Mouse (Mus musculus) adrenal gland, postnatal 25 days (tissue): ENCODE measurements around the gene Pemt. TPM values are rescaled to one million over a fixed set of nuclear protein-coding genes. Genes with fewer than 3 reads are reported as not detected.
A peak's percentile ranks its signal among the peaks of the same experiment; 100 is the strongest.
"Not testable (repeated sequence)": the region's sequence is repeated elsewhere in the genome, so short reads cannot be mapped to it uniquely, and the experiment has no call there.

Source experiments
- DNase-seq: peaks from one replicate; pipeline ENCODE4 v3.0.0; 2021; ENCODE audit warnings: mixed read lengths
- total RNA-seq: library from RNA; stranded (reverse); gene quantifications from 2 replicates; pipeline ENCODE4 v1.2.3, GENCODE M21; 2021

Pemt gene
- total RNA-seq, 1 experiment from 2014 or later: 5.1 TPM

GRCm38 (mm10) chr11:59948401-59948767, 97.9 kb downstream of the Pemt start:
- no peak for DNase-seq

DNA sequence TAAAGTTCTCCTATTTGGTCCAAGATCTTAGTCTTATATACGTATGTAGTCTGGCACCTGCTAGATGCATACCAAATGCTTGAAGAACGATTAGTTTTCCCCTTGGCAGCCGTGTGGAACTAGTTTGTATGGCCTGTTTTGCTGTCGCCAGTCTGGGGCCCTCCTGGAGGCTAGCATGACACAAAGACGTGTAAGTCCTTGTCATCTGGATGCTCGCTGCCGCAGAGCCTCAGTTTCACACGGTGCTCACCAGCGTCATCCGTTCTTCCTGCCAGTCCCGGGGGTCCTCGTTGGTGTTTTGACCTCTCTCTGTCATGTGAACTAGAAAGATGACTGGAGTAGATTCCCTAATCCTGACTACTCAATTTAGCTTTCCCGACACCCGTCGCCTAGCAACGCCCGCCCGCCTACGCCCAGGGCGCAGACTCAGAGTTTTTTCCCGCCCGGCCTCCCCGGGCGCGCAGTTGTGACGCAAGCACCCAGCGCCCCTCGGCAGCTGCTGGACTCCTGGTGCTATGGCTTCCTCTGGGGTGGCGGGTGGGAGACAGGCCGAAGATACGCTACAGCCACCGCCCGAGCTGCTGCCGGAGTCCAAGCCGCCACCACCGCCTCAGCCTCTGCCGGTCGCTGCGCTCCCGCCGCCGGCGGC, 98.4 kb downstream of the Pemt start, which contains the start of gene Med9:
Gene Med9 (plus strand): TSS at position 455 of the 649 bp plus-strand sequence.
- peak; percentile 97 for DNase-seq

DNA sequence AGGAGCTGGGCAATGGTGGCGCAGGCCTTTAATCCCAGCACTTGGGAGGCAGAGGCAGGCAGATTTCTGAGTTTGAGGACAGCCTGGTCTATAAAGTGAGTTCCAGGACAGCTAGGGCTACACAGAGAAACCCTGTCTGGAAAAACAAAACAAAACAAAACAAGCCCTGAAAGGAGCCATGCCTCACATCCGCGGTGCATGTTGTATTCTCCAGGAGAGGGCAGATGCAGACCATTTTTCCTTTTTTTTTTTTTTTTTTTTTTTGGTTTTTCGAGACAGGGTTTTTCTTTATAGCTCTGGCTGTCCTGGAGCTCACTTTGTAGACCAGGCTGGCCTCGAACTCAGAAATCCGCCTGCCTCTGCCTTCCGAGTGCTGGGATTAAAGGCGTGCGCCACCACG, 101.4 kb downstream of the Pemt start:
- not testable (repeated sequence) for DNase-seq

DNA sequence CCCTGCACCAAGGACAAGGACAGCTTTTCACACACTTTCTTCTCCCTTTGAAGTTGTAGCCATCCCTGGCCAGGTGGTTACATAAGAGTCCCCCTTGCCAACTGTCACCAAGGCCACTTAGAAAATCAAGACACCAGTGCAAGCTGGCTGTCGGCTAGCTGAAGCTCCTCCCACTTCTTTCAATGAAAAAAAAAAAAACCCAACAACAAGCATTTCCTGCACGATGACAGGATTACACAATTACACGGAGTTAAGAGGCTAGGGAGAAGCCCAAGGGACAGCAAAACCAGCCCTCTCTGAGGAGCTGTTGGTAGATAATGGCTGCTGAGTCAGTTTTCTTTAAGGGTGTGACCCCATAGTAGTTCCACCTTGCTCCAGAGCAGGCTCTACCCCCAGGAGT, 104.9 kb downstream of the Pemt start:
- DNase-seq: peak; percentile 48

DNA sequence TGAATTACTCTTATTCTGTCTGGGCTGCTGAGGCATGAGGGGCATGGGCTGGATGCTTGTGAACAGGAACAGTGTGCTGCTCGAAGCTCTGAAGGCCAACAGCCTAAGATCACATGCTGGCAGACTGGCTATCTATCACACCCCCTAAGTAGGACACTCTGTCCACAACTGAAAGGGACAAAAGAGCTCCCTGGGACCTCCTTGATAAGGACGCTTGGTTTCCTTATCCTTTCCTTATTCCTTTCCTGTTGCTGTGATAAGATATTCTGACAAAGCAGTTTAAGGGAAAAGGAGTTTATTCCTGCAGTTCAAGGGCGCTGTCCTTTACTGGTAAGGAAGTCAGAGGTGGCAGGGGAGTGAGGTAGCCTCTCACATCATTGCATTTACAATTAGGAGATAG, 105.6 kb downstream of the Pemt start:
- DNase-seq: no peak

- no peak for DNase-seq
Observed at GRCm38 (mm10) chr11:59939821-59940220, 106.5 kb downstream of the Pemt start.

DNA sequence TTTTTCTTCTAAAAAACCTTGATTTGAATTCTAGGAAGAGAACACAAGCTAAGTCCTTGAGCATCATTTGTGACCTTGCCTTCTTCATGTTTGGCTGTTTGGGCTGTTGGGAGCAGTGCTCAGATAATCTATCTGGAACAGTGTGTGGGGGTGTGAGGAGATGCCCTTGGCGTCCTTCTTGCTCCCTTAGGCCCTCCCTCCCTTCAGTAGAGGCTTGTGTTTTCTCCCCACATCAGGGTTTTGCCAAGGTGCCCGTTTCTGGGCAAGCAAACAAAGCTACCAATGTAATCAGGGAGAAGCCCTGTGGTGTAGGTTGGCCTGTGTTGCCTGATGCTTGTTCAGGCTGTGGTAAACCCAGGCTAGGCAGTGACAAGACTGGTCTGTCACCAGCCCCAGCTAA, 108.7 kb downstream of the Pemt start:
- peak; percentile 20 for DNase-seq

DNA sequence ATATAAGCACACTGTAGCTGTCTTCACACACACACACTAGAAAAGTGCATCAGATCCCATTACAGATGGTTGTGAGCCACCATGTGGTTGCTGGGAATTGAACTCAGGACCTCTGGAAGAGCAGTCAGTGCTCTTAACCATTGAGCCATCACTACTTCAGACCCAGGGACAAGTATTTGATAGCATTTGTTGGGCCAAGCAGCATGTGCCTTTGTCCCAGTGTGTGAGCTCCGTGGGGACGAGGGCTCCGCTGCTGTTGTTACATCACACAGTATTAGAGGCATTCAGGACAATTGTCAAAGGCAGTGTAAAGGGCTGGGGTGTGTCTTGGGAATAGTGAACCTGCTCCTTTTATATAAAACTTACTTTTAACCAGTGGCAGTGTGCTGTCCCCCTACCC, 109.3 kb downstream of the Pemt start:
- no peak for DNase-seq

GRCm38 (mm10) chr11:59933943-59934342, 112.3 kb downstream of the Pemt start:
- no peak for DNase-seq

DNA sequence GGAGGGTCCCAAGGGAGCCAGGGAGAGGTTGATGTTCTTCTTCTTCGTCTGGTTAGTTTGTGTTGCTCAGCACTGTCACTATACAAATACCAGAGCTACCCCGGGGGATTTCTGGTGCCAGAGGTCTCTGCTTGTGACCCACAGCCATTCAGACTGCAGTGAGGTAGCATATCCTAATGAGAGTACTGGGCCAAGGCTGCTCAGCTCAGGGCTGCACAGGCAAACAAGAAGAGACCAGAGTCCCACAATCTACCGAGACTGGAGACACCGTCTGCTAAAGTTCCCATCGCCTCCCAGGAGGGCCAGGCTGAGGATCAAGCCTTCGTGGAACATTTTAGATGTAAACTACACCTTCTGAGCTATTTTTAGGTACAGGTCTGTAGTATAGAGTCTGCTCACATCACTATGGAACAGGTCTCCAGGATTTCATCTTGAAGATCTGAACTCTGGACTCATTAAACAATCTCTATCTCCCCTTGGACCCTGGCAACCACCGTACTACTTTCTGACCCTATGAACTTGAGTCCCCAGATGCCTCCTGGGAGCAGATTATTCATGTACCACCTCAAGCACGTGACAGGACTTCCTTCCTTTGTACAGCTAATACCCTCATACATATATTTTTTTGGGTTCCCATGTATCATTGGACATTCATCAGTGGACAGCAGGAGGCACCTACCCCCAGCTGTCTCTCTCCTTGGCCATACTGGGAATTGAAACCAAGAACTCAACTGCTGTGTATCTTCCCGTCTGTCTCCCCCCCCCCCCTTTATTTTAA, 113.5 kb downstream of the Pemt start:
- no peak for DNase-seq

GRCm38 (mm10) chr11:59930031-59930430, 116.3 kb downstream of the Pemt start:
- no peak for DNase-seq

DNA sequence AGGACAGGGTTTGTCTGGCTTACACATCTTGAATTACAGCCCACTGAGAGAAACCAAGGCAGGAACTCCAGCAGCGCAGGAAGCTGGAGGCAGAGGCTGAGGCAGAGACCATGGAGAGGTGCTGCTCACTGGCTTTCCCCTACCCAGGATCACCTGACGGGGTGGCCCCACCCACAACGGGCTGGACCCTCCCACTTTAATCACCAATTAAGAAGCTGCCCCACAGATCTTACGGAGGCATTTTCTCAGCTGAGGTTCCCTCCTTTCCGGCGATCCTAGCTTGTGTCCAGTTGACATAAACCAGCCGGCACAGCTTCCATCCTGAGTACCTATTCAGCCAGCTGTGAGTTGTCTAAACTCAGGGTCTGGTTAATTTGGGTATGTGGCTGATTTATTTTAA, 125.0 kb downstream of the Pemt start:
- DNase-seq: no peak

Other genes starting within 250 kb of the Pemt start
- 50.9 and 52.6 TPM in 2 replicates for gene Flcn, start 236.5 kb downstream of the Pemt start, total RNA-seq
- gene Nt5m, start 207.0 kb downstream of the Pemt start, total RNA-seq: 26.7 and 30.1 TPM in 2 replicates
- gene Cops3, start 206.7 kb downstream of the Pemt start, total RNA-seq: 103 and 105 TPM in 2 replicates
- 26.5 and 32.9 TPM in 2 replicates for gene Med9, start 98.3 kb downstream of the Pemt start, total RNA-seq
- 21.7 and 26.5 TPM in 2 replicates for gene Rasd1, start 81.5 kb downstream of the Pemt start, total RNA-seq
- 54.2 and 57.8 TPM in 2 replicates for gene Rai1, start 58.5 kb upstream of the Pemt start, total RNA-seq
- 125 and 160 TPM in 2 replicates for gene Srebf1, start 176.1 kb upstream of the Pemt start, total RNA-seq